Mouse (Mus musculus) brain, adult 2 months (tissue): ENCODE data around the gene Ssh3.

Experiments
- DNase-seq: peaks from one replicate; pipeline ENCODE4 v3.0.0; 2011; ENCODE audit warnings: low read depth, low spot score

Gene Ssh3

DNA sequence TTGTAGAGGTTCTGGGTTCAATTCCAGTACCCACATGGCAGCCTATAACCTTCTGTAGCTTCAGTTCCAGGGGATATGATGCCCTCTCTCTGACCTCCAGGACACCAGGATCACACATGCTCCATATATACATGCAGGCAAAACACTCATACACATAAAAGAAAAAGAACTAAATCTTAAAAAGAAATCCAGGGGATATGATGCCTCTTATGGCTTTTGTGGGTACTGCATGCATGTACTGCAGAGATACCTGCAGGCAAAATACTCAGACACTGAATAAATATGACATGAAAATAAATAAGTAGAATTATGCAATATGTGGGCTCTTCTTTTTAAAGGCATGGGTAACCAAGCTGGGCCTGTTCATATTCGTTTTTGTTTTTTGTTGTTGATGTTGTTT is 22.0 kb downstream of the Ssh3 start:
- DNase-seq: no peak

DNA sequence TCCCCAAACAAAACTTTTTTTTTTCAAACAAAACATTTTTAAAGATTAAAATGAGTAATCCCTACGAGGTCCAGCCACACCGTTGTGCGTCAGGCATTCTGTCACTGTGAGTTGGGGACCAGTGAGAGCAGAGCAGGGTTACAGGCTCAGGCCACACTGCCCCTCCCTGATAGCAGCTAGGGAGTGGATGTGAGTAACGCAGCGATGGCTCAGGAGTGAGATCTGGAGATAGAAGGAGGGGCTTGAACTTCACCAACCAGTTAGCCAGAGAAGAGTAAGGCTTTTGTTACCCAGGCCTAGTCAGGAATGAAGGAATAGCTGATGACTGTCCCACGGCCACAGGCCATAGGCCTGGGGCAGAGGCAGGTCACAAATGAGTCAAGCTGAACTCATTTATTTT is 24.2 kb downstream of the Ssh3 start:
- DNase-seq: no peak

DNA sequence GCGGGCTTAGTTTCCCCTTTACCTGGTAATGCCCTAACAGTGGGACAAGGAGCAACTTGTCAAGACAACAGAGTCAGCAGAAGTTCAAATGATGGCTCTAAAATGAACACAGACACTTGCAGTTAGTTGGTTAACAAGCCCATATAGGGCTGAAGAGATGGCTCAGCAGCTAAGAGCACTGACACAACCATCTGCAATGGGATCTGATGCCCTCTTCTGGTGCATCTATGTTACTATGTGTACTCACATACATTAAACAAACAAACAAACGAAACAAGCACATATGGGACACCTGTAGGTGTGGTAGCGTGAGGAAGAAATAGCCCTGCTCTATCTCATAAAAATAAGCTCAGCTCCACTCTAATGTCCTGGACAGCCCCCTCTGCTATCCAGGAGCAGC is 26.6 kb downstream of the Ssh3 start:
- DNase-seq: no peak

DNA sequence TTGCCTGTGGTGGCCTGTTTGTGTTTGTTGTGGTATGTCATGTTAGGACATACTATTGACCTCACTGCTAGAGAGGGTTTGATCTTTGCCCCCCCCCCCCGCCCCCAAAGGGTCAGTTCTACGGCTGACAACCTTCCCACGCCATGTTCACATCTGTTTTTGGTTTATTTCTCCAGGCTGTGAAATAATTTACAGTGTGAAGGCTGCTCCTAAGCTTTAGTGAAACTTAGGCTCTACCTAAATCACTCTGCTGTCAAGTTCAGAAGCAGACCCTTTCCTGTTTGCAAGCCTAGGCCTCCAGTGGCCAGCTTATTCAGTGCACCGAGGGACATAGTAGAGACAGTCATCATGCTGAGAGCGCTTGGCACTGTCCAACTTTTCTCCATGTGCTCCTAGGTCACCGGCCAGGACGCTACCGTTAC is 28.7 kb downstream of the Ssh3 start:
- DNase-seq: no peak

DNA sequence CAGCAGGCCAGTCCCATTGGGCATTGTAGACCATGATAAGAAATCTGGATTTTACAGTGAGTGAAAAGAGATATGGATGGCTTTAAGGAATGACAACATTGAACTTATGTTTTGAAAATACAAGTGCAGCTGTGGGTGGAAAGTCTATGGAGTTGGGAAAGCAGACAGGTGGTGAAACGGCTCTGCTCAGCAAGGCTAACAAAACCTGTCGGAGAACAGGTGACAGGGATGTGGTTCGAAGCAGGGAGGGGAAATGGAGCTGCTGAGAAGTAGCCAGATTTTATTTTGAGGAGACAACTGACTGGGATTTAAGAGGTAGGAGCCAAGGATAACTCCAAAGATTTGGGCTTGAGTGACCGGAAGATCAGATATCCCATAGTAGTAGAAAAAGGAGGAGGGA is 34.4 kb downstream of the Ssh3 start:
- peak; percentile 44 for DNase-seq

DNA sequence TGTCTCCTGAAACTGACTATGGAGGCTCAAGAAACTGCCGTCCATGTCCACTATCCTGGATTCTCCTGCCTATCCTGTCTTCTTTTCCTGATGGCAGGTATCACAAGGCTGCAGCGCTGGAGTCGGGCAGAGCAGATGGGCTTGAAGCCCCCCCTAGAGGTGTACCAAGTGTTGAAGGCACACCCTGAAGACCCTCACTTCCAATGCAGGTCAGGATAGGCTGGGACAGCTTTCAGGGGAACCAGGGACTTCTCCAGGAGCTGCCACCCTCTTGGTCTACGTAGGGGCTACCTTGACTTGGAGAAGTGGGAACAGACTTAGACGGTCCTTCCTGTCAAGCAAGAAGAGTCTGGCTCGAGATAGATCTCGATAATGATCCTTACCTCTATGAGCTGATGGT is 36.3 kb downstream of the Ssh3 start:
- no peak for DNase-seq

DNA sequence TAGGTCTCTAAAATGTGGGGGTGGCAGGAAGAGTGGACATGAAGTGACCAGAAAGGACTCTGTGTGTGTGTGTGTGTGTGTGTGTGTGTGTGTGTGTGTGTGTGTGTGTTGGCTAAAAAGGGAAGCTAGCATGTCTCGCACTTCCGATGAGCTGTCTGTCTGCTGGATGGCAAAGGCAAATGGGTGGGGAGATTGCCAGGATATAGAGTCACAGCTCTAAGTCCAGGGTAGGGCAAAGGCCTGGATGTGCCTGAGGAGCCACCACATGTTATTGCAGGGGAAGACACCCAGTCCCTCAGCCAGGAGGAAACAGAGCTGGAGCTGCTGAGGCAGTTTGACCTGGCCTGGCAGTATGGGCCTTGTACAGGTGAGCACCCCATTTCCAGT is 36.8 kb downstream of the Ssh3 start:
- peak; percentile 83 for DNase-seq

DNA sequence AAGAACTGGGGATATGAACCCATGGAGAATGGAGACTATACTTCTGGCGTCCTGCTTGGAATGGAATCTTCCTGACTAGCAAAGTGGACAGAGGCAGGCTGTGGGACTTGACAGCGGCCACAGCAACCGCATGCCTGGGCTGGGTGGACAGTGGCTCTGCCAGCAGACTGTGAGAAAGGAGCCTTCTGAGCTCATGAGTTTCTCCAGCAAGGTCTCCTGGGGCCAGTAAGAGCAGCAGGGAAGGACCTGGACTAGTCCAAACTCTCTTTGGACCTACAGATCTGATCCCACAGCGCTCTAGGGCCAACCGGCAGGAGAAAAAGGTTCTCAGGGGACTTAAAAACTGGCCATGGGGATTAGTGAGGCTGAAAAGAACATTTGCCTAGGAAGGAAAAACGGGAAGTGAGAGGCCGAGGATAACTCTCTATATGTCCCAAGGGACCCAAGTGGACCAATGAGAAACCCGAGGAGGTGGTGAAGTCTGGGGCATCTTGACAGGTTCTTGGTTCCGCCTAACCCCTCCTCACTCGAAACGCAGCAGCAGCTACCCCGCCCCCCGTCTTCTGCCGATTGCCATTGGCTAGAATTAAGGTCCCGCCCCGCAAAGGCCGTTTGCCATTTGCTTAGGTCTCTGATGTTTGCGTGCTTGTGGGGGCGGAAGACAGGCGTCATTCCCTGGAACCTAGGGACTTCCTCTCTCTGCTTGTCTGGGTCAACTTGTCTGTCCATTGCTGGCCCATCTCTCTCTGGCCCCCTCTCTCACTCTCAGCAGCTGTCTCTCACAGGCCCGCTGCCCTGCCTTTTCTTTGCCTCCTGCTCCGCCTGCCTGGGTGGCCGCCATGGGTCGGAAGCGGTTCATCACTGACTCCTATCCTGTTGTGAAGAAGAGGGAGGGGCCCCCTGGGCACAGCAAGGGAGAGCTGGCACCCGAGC is 37.5 kb downstream of the Ssh3 start, which contains the start of gene Pold4:
Gene Pold4 (plus strand): TSS at position 647 of the 933 bp plus-strand sequence.
- peak; percentile 99 for DNase-seq

DNA sequence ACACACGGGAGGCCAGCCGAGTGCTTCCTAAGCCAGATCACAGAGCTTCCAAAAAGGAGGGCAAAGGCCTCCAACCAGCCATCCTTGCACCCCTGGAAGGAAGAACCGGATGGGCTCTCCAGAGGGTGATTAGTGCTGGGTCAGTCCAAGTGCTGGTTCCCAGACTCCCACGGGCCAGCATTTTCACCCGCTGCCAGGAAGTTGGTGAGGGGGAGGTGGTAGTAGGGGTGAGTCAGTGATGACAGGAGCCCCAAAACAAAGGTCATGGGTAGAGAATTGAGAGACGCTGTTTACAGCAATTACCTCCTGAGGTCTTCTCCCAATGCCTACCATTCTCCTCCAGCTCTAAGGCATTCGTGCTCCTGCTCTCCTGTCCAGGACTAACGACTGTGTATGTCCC is 38.6 kb downstream of the Ssh3 start:
- peak; percentile 37 for DNase-seq

DNA sequence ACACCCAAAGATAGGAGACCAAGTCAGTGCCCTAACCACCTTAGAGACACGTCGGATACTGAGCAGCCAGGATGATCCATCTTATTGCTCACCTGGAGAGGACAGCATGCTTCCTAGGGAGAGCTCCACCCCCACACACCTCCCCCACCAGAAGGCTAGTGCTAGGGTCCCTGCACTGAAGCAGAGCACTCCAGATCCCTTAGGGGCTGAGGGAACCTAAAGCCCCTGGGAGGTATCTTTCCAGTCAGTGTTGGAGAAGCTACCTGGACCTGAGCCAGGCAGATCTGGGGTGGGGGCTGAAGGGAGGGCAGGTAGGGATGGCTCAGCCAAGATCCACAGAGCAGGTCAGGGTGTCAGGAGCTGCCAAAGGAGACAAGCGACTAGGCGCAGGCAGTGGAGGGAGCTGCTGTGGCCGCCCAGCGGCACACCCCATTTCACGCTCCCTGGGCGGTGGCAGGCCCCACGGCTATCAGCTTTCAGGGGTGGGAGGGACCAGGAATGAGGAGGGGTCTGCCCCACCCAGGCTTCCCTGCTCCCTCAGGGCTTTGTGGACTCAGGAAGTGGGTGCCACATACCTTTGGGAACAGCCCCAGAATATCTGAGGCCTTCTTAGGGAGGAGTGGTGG is 39.4 kb downstream of the Ssh3 start:
- DNase-seq: no peak

DNA sequence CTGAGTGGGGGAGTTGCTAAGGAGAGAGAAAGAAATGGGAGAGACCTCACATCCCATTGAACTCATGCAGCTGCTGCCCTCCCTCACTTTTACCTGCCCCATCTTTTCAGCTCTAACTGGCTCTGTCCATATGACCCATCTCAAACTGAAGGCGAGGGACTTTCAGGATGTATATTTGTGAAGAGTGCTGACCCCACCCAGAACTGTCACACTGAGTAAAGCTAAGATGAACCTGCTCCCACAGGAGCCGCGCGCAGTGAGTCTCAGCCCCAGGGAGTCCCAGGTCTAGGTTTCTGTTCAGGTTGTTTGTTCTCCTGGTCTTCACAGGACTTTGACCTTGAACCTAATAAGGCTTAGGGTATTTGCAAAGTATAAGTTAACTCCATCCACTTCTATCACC is 40.1 kb downstream of the Ssh3 start:
- no peak for DNase-seq

DNA sequence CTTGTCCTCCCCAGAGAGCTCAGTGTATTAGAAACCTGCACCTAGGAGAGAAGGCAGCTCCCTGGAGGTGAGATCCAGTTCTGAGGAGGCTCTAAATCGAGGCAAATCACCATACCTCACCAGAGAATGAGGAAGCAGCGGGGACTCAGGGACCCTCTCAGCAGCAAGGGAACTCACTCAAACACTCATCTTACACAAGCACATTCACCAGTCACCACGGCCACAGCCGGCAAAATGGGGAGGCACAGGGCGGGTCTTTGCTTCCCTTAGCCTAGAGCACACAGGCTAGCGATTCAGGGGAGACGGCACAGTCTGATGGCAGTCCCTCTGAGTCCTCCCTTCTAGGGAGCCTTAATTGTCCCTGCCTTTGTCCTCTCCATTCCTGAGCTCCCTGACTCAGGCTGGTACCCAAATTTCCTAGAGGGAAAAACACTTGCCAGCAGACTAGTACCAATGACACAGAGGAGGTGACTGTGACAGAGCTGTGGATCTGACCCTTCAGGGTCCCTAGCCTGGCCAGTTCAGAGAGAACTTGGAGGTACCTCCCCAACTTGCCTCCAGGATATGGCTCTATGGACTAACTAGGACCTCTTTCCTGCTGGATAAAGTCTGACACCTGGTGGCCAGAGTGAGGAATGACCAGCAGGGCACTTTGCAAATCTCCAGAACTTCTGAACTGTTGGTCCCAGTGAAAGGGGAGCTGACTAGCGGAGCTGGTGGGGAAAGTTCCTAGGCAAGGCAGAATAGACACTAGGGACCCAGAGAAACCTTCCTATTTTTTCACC is 40.9 kb downstream of the Ssh3 start:
- peak; percentile 90 for DNase-seq

DNA sequence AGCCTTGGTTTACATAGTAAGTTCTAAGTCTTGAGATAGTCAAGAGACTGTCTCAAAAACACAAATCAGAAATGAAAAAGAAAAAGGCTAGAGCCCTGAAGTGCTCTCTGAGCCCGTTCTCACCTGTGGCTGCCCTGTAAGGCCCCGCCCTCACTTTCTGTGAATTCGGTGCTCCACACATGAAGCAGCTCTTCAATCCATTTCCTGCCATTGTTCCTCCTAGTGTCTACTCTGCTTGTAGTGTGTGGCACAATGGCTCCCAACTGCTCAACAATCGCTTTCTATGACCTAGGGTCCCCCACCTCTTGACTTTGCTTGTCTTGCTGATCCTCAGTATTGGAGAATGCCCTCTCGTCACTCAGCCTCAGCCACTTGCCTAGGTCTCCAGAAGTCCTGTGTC is 41.5 kb downstream of the Ssh3 start:
- DNase-seq: no peak

DNA sequence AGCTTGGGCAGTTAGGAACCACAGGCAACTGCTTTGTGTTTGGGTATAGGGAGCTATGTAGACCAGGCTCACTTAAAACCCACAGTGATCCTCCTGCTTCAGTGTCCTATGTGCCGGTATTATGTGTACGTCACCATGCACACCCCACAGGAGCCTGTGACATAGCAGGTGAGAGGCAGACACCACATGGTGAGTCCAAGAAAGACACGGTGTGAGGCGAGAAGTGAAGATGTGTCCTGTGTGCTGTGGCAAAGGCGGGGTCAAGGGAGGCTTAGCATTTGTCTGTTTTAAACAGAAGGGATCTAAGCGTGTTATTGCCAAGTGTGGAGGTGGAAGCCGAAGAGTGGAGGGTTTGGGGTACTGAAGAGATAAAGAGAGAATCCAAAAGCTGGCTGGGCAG is 42.2 kb downstream of the Ssh3 start:
- no peak for DNase-seq

DNA sequence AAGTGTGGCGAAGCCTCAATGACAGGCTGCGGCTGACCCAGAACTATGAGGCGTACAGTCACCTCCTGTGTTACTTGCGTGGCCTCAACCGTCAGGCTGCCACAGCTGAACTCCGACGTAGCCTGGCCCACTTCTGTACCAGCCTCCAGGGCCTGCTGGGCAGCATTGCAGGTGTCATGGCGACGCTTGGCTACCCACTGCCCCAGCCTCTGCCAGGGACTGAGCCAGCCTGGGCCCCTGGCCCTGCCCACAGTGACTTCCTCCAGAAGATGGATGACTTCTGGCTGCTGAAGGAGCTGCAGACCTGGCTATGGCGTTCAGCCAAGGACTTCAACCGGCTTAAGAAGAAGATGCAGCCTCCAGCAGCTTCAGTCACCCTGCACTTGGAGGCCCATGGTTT is 46.8 kb downstream of the Ssh3 start:
- no peak for DNase-seq

DNA sequence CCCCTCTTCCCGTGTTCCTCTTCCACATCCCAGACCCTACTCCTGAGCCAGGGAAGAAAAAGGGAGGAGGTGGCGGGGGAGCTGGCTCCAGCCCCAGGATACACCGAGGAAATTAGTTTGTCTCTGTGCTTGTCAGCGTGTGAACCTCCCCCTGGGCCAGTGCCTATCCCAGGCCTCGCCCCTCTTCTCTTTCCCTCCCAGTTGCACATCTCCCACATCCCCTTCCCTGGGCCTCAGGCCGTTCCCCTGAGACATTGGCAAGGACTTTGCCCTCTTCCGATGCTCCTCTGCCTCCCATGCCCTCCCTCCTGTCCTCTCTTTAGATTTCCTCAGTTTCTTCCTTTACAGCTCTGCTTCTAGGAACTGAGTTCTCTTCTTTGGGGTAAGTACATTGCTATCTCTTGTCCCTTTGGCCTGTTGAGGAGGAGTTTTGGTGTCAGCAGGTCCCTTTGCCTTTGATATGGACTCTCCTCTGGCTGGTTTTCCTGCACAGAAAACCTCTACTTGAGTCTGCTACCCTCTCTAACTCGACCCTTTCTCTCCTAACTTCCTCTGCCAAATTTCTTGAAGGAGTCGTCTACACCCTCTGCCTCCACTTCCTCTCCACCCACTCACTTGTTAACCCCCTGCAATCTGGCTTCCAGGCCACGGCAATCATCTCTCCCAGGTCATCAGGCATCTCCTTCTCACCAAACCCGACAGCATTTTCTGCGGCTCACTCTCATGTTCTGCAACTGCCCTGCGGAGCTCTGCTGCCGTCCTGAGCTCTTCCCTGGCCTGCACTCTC is 47.8 kb downstream of the Ssh3 start:
- DNase-seq: no peak

DNA sequence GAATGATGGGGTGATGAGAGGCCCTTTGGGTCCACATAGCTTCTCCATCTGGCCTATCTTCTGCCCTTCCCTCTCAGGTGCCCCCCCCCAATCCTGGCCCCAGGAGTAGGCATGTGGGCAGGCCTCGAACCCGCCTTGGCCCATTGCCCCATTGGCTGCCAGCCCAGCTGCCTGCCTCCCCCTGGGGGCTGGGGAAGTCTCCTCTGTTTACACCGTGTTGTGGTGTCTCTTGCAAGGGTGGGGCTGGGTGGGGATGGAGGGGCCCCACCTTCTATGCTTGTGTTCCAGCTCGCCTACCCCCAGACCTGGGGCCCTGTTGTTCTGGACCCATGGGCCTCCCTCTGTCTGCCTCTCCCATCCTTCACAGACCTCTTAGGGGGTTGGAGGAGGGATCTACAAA is 48.6 kb downstream of the Ssh3 start:
- no peak for DNase-seq

DNA sequence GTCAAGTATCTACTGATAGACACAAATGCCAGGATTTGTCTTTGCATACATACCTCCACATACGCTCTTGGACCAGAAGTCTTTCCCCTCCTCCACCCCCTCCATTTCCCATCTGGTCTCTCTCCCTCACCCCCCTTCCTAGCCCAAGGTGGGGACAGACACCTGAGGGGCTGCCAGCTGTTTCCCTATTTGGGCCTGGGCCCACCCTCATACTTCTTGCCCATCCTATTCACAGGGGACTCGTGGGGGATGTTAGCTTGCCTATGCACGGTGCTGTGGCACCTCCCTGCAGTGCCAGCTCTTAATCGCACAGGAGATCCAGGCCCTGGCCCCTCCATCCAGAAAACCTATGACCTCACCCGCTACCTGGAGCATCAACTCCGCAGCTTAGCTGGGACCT is 49.0 kb downstream of the Ssh3 start:
- no peak for DNase-seq

DNA sequence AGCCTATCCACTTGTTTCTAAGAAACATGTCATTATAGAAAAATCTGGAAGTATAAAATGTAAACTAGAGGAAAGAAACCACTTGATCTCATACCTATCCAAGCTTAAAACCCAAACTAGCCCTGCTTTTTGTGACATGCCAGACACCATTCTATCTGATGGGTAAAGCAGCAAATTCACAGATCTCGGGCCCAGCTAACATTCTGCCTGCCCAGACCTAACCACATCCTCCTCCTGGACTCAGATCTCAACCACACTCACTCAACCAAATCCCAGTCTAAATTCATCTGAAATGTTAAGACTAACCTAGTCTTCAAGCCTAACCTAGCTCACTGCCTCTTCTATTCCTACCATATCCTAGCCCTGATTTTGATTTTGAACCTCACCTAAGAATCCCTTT is 50.2 kb downstream of the Ssh3 start:
- DNase-seq: no peak

DNA sequence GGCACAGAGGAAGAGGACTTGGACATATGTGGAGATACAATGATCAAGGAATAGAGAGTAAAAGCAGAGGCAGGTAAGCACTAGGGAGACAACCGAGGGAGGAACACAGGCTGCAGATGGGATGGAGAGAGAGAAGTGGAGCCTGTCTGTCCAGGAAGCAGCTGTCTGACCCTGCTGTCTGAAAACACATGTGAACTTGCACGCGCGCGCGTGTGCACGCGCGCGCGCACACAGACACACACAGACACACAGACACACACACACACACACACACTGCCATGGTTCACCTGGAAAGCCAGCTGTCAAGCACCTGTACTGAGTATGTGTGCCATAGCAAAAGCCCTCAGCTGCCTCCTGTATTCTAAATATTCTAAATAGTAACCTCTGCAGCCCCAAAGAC is 50.7 kb downstream of the Ssh3 start:
- DNase-seq: no peak

DNA sequence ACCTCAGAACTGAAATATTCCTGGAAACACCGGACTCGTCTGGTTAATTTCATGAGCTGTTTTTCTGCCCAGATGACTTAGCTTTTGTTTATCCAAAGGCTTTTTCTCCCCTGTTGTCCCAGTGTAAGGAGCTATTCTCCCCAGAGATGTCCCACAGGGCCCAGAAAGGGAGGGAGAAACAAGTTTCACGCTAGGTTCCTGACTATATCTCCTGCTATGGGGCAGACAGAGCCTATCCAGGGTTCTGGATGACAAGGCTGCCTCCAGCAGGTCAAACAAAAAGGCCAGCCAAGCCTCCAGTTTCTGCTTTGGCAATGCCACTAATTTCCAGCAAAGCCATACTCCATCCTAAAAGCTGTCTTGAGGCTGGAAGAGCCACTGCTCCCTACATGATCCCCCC is 51.1 kb downstream of the Ssh3 start:
- DNase-seq: no peak

DNA sequence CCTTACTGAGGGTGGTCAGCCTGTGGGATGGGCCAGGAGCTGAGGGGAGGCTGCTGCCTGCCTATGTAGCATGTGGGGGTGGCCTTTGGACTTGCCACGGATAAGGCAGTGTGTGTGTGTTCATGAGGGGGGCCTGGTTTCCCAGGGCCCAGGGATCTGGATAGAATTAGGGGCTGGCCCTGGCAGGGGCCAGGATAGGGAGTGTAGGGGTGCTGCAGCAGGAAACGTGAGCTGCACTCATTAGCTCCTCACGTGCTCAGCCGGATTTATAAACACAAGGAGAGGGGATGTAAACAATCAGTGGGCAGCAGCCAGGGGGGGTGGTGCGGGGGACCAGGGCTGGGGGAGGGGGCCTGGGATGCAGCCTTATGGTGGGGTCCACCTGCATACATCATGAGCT is 51.8 kb downstream of the Ssh3 start:
- DNase-seq: no peak
